Mouse (Mus musculus) testis, adult 10 weeks (tissue): ENCODE data around the gene Vmn1r180. TPM values are rescaled to one million over a fixed set of nuclear protein-coding genes. Genes with fewer than 3 reads are reported as not detected.

ENCODE experiments used
- polyA plus RNA-seq: library from polyadenylated mRNA; stranded (reverse); fragments of 350-450 nt; fragmentation: Illumina TruSeq; extraction: RNeasy Lipid Tissue Mini Kit (QIAGEN cat#74804); gene quantifications from one replicate; pipeline ENCODE4 v1.2.3, GENCODE M21; 2014; ENCODE audit warnings: low read depth, low replicate concordance

Gene Vmn1r180
- not detected for polyA plus RNA-seq

DNA sequence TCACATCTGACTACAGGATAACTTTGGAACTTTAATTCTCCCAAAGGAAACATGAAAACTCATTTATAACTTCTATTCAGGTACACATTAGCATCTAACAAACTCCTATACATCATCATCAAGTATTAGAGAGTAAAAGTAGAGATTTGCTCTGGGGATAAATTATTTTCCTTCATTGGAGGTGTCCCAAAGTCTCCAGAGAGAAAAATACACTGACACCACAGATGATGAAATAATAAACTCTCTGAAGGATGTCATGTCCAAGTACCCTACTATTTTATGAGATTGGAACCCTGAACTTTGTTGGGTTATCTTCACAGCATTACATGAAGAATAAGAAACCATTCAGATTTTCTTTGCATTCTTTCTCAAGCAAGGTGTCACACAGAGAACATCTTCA is at the start of gene Vmn1r180:
Vmn1r180 (plus strand) TSS at position 301 of the 400 bp plus-strand sequence.

DNA sequence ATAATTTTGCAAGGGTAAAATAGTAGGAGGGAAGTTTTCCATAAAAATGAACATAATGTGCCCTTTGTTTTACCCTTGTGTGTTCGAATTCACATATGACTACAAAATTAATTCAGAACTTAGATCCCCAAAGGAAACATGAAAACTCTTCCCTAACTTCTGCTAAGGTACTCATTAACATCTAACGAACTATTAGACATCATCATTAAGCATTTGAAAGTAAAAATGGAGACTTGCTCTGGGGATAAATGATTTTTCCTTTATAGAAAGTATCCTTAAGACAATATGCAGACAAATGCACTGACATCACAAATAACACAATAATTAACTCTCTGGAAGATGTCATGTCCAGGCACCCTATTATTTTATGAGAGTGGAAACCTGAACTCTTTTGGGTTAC is 23.8 kb upstream of the Vmn1r180 start, which contains the start of gene Vmn1r179:
Vmn1r179 (plus strand) TSS at position 301 of the 400 bp plus-strand sequence.

DNA sequence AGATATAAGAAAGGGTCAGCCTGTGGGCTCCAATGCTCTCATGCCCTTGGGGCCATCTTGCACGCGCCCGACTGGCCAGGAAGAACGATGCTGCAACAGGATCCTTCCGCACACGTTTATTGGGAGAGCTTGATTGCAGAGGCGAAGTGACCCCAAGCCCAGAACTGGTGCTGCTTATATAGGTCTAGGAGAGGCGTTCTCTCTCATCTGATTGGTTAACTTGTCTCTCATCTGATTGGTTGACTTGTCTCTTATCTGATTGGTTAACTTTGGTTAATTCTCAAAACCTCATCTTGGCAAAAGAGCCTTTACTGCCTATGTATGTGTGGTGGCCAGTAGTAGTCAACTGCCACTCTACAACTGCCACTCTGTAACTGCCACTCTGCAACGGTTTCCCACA is 23.9 kb downstream of the Vmn1r180 start, which contains the start of gene Vmn1r181:
Vmn1r181 (plus strand) TSS at position 301 of the 400 bp plus-strand sequence.

DNA sequence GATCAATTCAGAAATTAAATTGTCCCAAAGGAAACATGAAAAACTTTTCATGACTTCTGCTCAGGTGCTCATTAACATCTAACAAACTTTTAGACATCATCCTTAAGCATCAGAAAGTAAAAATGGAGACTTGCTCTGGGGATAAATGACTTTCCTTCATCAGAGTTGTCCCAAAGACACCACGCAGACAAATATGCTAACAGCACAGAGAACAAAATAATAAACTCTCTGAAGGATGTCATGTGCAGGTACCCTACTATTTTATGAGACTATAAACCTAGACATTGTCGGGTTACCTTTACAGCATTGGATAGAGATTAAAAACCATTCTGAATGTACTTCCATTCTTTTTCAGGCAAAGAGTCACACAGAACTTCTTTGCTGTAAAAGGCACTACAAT is 51.0 kb downstream of the Vmn1r180 start, which contains the start of gene V1rd19:
V1rd19 (plus strand) TSS at position 301 of the 400 bp plus-strand sequence.

Other genes starting within 250 kb of the Vmn1r180 start
- not detected for gene Vmn1r173, start 249.9 kb upstream of the Vmn1r180 start, polyA plus RNA-seq
- gene Vmn1r174, start 198.4 kb upstream of the Vmn1r180 start, polyA plus RNA-seq = not detected
- gene Vmn1r175, start 140.0 kb upstream of the Vmn1r180 start, polyA plus RNA-seq = not detected
- not detected for gene Vmn1r176, start 113.3 kb upstream of the Vmn1r180 start, polyA plus RNA-seq
- not detected for gene Vmn1r177, start 84.2 kb upstream of the Vmn1r180 start, polyA plus RNA-seq
- not detected for gene Vmn1r178, start 58.6 kb upstream of the Vmn1r180 start, polyA plus RNA-seq
- not detected for gene Vmn1r179, start 23.7 kb upstream of the Vmn1r180 start, polyA plus RNA-seq
- gene Vmn1r181, start 24.0 kb downstream of the Vmn1r180 start, polyA plus RNA-seq = 9.7 TPM
- 0.35 TPM for gene V1rd19, start 51.1 kb downstream of the Vmn1r180 start, polyA plus RNA-seq
- gene Vmn1r183, start 102.6 kb downstream of the Vmn1r180 start, polyA plus RNA-seq = not detected
- 6.5 TPM for gene Zfp180, start 131.3 kb downstream of the Vmn1r180 start, polyA plus RNA-seq
- gene Zfp112, start 161.7 kb downstream of the Vmn1r180 start, polyA plus RNA-seq = 0.52 TPM
- 1.3 TPM for gene Zfp235, start 183.5 kb downstream of the Vmn1r180 start, polyA plus RNA-seq
- 0.21 TPM for gene Zfp114, start 224.4 kb downstream of the Vmn1r180 start, polyA plus RNA-seq